Comparison of ENCODE assay signal across 9 mouse cellular contexts in genomic region chr15:59905832-59906797, GRCm38 (mm10).
A peak's percentile ranks its signal among the peaks of the same experiment; 100 is the strongest.
DNase-seq lines count a peak whose midpoint lies in the region; ATAC-seq and TF ChIP-seq lines count a peak whose summit lies in the region.
"Had no signal": no experiment of that assay in that cellular context is flagged by ENCODE, and none has a peak within 500 bp of the region (broad histone marks: within the 10 kb centered on the region; RNA-seq: fewer than 3 reads in every experiment).

No protein-coding gene starts in this region.

- peak; percentile 58 for DNase-seq in kidney, postnatal 0 days (ENCODE audit: low spot score)
- peak; percentile 30 for DNase-seq in Muller cell, postnatal 12 days (ENCODE audit: inconsistent ontology term)
- no peak for DNase-seq in limb, embryonic 10.5 days (ENCODE audit: low spot score)
- no peak for DNase-seq in kidney, postnatal 4 days

- no peaks in the 10 kb centered on the region for H3K4me1 ChIP-seq in kidney, postnatal 0 days (replicated peaks; ENCODE audit: insufficient read depth, low read length)
- no peaks in the 10 kb centered on the region for H3K4me1 ChIP-seq in kidney, embryonic 14.5 days (ENCODE audit: control insufficient read depth, insufficient read depth, low read length)
- peaks cover 26% of the 10 kb centered on the region for H3K4me1 ChIP-seq in limb, embryonic 10.5 days

- 80% methylated on average over 9 of the region's 9 CpGs for WGBS in kidney, postnatal 0 days
- 81% methylated on average over 9 of the region's 9 CpGs for WGBS in kidney, embryonic 14.5 days
- 85% methylated on average over 9 of the region's 9 CpGs for WGBS in limb, embryonic 10.5 days

- H3K36me3 ChIP-seq in kidney, postnatal 0 days (ENCODE audit: insufficient read depth, low read length), result no peaks in the 10 kb centered on the region
- H3K36me3 ChIP-seq in kidney, embryonic 14.5 days (ENCODE audit: control insufficient read depth, insufficient read depth, low read length), result no peaks in the 10 kb centered on the region
- no peaks in the 10 kb centered on the region for H3K36me3 ChIP-seq in limb, embryonic 10.5 days
- H3K36me3 ChIP-seq: limb, embryonic 15.5 days had no signal

- no peak overlapping the region for H3K27ac ChIP-seq in kidney, postnatal 0 days
- no peak overlapping the region for H3K27ac ChIP-seq in kidney, embryonic 14.5 days (ENCODE audit: low read depth, low read length)
- 0 out of 2 replicates have a peak overlapping the region, but pooled peaks have one; percentile 30 for H3K27ac ChIP-seq in limb, embryonic 10.5 days
- H3K27ac ChIP-seq: limb, embryonic 15.5 days had no signal

- H3K4me2 ChIP-seq in kidney, postnatal 0 days (ENCODE audit: low read length), result no peak overlapping the region
- no peak overlapping the region for H3K4me2 ChIP-seq in kidney, embryonic 14.5 days (replicated peaks; ENCODE audit: low read depth, low read length)
- H3K4me2 ChIP-seq: limb, embryonic 15.5 days had no signal

- H3K9me3 ChIP-seq in kidney, postnatal 0 days (replicated peaks; ENCODE audit: low read length), result no peaks in the 10 kb centered on the region
- H3K9me3 ChIP-seq in kidney, embryonic 14.5 days (ENCODE audit: control insufficient read depth, low read length), result no peaks in the 10 kb centered on the region
- no peaks in the 10 kb centered on the region for H3K9me3 ChIP-seq in limb, embryonic 10.5 days (replicated peaks)
- H3K9me3 ChIP-seq: limb, embryonic 15.5 days had no signal

- no peak overlapping the region for H3K4me3 ChIP-seq in kidney, postnatal 0 days (replicated peaks; ENCODE audit: low read depth, low read length)
- H3K4me3 ChIP-seq in kidney, embryonic 14.5 days (ENCODE audit: low read length), result no peak overlapping the region
- no peak overlapping the region for H3K4me3 ChIP-seq in limb, embryonic 10.5 days
- H3K4me3 ChIP-seq: limb, embryonic 15.5 days had no signal

- H3K27me3 ChIP-seq in kidney, postnatal 0 days (ENCODE audit: insufficient read depth, low read length), result no peaks in the 10 kb centered on the region
- no peaks in the 10 kb centered on the region for H3K27me3 ChIP-seq in kidney, embryonic 14.5 days (ENCODE audit: control insufficient read depth, insufficient read depth, low read length)
- no peaks in the 10 kb centered on the region for H3K27me3 ChIP-seq in limb, embryonic 10.5 days (ENCODE audit: low read depth, poor library complexity, severe bottlenecking)
- H3K27me3 ChIP-seq: limb, embryonic 15.5 days had no signal

- no peak overlapping the region for H3K9ac ChIP-seq in kidney, postnatal 0 days (ENCODE audit: low read depth, low read length)
- H3K9ac ChIP-seq in kidney, embryonic 14.5 days (ENCODE audit: low read depth, low read length), result no peak overlapping the region
- H3K9ac ChIP-seq: limb, embryonic 15.5 days had no signal

- ATAC-seq in kidney, postnatal 0 days (replicated peaks; ENCODE audit: low FRiP score, low read depth), result no peak
- no peak for ATAC-seq in kidney, embryonic 14.5 days (ENCODE audit: low FRiP score, low TSS enrichment)
- ATAC-seq in CD4-positive, CD25-positive, alpha-beta regulatory T cell, adult 4 months, result peak; percentile 54
- no peak; the same call in 1 of the 2 replicates for ATAC-seq in monocyte, adult 5-6 weeks (replicated peaks; ENCODE audit: insufficient number of reproducible peaks, low FRiP score, low TSS enrichment, poor library complexity, severe bottlenecking)
- no peak for ATAC-seq in erythroid progenitor cell, adult 5-6 weeks (replicated peaks; ENCODE audit: low FRiP score, poor library complexity, severe bottlenecking)

- peak; percentile 74 for TF ChIP-seq CTCF in kidney, postnatal 0 days (IDR thresholded peaks at IDR 0.05; ENCODE audit: low read depth)

Comparison
In these comparisons a context has a peak if more than half of its experiments do, and no peak if none do; other contexts are left out.
1. DNase-seq: peak in kidney, postnatal 0 days (single experiment) and Muller cell, postnatal 12 days (single experiment); none in limb, embryonic 10.5 days (single experiment) and kidney, postnatal 4 days (0 of 2).